Mouse (Mus musculus) erythroblast, adult 5-6 weeks (primary cell): ENCODE results near the gene Atxn2. TPM values are rescaled to one million over a fixed set of nuclear protein-coding genes. Genes with fewer than 3 reads are reported as not detected.
"Not testable (repeated sequence)": the region's sequence is repeated elsewhere in the genome, so short reads cannot be mapped to it uniquely, and the experiment has no call there.

Experiments
- ATAC-seq: replicated peaks from 2 replicates; pipeline ENCODE4 v1.8.0; 2016; ENCODE audit warnings: moderate number of reproducible peaks, mild to moderate bottlenecking, moderate TSS enrichment, inconsistent platforms; ENCODE audit not compliant: poor library complexity, low FRiP score, severe bottlenecking
- total RNA-seq, 2 experiments: library from RNA; stranded (forward) in 1 of 2; stranded (reverse) in 1 of 2; fragments of 150-400 nt in 1 of 2; fragments of 200-764, 138-1000 nt in 1 of 2; gene quantifications; 2 replicates each; pipeline versions ENCODE4 v1.2.3 to v1.2.4; 2015 to 2017; ENCODE audit warnings: low replicate concordance in 2 of 2

The Atxn2 gene
- 97.4 and 97.8 TPM in 2 replicates for total RNA-seq (2015; ENCODE audit: low replicate concordance)
- total RNA-seq (2017; ENCODE audit: low replicate concordance): 166 and 169 TPM in 2 replicates

DNA sequence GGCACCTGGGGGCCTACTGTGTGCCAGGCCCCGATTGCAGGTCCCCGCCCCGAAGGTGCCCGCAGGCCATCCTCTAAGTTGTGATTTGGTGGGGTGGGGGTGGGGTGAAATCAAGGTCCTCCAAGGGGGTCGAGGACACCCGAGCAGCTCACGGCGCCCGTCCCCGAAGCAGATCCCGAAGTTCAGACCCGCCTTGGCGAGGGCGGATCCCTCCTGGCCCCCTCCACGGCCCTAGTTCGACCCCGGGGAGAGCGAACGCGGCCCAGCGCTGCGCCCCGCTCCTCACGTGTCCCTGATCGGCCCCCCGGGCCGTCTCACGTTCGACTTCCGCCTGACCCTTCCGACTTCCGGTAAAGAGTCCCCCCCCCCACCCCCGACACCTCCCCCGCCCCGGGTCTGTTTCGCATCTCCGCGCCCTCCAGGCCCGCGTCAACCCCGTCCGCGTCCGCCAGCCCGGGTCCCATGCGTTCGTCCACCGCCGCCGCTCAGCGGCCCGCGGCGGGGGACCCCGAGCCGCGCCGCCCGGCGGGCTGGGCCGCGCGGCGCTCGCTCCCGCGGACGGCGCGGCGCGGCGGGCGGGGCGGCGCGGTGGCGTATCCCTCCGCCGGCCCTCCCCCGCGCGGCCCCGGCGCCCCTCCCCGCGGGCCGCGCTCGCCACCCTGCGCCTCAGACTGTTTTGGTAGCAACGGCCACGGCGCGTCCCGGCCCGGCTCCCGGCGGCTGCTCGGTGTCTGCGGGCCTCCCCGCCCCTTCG is at the start of gene Atxn2:
Atxn2 (plus strand) TSS at position 164 of the 754 bp plus-strand sequence.
- peak; percentile 76 for ATAC-seq

DNA sequence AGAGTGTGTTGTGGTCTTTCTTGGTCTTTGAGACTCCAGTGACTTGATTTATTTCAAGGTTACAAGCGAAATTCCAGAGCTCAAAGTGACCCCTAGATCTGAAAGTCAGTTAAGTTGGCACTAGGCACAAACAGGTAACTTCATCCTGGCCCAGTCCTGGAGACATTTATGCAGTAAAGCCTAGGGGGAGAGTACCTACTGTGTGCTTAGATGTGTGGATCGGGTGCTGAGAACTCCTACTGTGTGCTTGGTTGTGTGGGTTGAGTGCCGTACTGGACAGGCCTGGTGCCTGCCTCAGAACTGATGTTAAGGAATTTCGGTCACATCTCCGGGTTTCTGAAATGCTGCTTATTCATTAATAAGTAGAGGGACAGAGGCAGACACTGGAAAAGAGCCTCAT is 49.6 kb upstream of the Atxn2 start:
- ATAC-seq: no peak

DNA sequence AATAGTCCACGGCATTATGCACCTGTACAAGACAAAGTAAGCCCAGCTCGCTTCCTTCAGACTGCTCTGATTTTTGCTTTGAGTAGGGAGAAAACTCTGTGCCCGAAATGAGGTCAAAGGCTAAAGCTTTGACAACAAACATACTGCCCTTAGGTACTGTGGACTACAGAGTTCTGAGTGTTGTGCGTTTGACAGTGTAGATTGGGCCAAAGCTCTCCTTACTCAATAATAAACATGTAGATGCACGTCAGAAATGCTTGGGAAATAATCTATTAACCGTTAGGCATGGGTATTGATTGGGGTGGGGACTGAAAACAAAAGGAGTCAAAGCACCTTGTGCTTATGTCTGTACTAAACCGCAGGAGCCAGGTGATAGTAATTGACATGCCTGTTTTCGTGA is 47.7 kb upstream of the Atxn2 start:
- no peak for ATAC-seq

DNA sequence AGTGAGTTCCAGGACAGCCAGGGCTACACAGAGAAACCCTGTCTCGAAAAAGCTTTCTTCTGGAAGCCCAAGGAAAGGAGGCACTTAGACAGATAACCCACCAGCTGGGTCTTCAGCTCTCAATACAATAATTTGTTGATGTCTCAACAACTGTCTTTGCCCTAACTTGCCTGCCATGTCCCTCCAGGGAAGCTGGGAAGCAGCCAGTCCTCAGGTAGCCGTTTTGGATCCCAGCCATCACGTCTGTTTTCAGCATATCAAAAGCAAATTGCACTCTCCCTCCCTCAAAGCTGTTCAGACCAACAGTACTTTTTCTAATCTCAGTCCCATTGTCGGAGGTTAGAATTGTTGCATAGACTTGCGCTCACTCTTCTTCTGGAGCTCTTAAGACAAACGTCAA is 47.1 kb upstream of the Atxn2 start:
- ATAC-seq: no peak

DNA sequence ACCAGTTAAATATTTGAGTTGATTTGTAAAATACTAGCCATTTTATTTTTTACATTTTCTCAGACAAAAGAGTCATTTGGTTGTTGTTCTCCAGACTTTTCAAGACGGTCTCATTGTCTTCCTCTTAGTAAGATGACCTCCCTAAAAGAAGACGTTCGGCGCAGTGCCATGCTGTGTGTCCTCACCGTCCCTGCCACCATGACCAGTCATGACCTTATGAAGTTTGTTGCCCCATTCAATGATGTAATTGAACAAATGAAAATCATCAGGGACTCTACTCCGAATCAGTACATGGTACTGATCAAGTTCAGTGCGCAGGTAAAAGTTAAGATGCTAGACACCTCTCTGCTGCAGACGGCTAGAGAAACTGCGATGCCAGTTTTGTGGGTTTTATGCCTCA is 46.2 kb upstream of the Atxn2 start:
- ATAC-seq: no peak

DNA sequence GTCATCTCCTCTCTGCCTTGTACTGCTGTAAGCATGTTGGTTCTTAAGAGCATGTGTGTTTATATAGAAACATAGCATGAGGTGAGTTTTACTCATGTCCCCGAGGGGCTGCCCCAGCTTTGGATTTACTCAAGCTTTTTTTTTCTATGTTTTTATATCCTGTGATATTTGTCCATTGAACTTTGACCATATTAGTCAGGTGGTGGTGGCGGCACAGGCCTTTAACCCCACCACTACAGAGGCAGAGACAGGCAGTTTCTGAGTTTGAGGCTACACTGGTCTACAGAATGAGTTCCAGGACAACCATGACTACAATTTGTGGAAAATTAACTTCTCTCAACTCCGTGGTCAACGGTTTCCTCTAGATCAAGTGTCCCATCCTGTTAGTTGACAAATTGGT is 44.1 kb upstream of the Atxn2 start:
- ATAC-seq: no peak

DNA sequence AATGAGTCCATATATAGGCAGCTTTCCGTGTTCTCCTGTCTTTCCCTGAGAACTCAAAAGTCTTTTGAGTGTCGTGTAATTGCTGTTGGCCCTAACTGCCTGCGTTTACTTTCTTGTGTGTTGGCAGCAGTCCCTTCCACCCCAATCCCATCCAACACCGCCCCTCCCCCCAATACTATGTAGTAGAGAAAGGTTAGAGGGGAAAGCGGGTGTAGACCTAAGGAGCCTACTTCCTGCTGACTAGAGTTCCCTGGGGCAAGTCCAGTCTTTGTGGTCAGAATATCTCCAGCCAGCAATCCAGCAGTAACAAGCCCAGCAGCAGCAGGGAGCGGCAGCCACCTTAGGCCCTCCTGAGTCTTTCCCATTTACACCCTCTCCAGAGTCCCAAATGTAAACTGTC is 42.7 kb upstream of the Atxn2 start:
- no peak for ATAC-seq

DNA sequence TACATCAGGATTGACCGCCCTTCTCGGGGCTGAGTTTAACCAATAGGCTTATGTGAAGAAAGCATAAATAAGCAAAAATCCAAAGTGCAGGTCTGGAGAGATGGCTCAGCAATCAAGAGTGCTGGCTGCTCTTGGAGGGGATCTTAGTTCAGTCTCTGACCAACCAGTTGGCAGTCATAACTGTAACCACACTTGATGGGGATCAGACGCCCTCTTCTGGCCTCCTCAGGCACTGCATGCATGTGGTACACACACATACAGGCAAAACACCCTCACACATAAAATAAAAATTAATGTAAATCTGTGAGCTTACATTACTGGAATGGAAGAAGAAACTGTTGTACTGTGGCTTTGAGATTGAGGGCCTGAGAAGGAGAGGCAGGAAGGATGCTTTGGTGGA is 40.7 kb upstream of the Atxn2 start:
- ATAC-seq: peak; percentile 76

DNA sequence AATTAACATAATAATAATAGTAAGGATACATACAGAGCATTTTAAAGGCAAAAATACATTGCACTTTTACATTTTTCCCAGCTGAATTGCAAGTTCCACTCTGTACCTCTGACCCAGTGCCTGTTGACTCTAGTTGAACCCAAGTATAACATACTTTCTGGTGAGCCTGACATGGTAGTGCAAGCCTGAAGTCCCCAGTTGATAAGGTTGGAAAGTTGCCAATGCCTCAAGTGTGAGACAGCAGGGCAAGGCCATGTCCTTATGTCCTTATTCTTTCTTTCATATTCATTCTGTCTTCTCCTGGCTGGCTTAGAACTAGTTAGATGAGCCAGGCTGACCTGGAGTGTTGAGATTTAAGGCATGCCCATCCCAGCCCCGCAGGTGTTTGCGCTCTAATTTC is 28.9 kb upstream of the Atxn2 start:
- ATAC-seq: no peak

DNA sequence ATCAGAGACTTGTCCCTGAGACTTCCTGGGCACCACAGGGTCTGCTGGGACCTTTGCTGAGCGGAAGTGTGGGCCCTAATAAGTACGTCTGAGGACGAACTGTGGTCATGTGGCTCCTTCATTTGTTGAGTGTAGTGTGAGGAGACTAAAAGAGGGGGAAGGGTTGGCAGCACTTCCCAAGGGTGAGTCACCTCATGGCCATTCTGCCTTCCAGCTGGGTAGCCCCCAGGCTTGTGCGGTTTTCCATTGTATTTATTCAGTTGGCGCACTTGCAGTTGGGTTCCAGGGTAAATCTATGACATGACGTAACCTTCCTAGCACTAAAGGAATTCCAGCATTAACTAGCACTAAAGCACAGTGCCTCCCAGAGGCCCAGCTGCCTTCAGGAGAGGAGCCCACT is 25.6 kb upstream of the Atxn2 start:
- no peak for ATAC-seq

DNA sequence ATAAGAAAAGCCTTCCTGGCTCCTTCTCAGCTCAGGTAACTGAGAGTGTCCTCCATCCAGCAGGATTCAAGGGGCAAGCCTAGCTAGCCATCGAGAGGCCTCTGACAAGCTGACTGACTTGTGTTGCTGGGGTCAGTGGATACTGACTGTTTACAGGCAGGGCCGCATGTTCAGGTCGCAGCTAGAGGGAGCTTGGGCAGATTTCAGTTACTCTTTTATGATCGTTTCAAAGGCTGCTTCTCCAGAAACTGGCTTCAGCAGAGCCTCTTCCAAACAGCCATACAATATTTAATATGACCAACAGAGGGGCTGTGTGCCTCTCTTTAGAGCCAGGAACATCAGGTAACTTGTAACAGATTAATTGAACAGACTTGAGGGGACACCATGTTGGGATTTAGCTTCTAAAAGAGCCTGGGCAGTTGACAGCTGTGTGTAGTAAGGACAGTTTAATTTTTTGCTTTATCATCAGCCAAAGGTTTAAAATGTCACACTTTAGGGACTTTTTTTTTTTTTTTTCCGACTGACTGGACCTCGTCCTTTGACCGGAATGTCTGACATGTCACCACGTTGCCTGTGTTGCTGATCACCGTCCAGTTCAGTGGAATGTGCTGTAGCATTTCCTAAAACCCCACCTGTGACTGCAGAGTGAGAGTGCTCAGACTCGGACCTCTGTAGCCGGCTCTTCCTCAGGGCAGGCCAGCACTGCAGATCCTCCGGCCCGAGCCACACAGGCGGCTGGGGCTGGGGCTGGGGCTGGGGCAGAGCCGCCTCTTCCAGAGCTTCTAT is 24.8 kb upstream of the Atxn2 start:
- ATAC-seq: no peak

DNA sequence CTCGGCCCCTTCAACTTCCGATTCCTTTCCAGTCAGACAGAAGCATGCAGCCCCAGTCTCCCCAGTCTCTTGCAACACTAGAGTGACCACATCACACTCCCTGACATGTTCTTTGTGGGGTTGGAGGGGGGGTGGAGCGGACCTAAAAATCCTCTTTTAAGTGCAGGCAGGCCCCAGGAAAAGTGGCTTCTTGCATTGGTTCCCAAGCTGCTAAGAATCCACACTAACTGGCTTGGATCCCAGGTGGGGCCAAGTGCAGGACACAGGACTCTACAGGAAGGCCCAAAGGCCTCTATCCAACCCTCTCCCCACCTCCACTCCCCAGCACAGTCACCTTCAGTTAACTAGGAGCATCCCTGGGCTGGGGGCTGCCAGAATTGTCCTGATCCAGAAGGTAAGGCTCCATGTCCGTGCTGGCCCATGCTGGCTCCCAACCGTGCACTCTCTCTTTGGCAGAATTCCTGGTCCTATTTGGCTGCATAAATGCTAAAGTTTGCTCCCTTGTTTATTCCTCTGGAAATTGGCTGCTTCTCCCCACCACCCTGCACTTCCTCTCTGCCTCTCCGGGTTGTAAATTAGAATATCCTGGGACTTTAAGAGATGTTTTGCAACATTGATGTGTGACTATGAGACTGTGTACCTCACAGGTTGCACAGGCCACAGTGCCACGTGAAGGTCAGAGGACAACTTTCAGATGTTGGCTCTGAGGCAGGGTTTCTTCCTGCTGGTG is 20.5 kb upstream of the Atxn2 start:
- ATAC-seq: no peak

DNA sequence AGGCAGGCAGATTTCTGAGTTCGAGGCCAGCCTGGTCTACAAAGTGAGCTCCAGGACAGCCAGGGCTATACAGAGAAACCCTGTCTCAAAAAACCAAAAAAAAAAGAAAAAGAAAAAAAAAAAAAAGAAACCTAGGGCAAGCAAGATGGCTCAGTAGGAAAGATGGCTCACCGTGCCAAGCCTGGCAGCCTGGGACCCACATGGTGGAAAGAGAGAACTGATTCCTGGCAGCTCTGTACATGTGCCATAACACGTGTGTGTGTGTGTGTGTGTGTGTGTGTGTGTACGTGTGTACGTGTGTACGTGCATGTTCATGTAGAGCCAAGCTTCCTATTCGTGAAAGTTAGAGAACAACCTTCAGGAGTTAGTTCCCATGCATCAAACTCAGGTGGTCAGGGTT is 19.7 kb upstream of the Atxn2 start:
- not testable (repeated sequence) for ATAC-seq

DNA sequence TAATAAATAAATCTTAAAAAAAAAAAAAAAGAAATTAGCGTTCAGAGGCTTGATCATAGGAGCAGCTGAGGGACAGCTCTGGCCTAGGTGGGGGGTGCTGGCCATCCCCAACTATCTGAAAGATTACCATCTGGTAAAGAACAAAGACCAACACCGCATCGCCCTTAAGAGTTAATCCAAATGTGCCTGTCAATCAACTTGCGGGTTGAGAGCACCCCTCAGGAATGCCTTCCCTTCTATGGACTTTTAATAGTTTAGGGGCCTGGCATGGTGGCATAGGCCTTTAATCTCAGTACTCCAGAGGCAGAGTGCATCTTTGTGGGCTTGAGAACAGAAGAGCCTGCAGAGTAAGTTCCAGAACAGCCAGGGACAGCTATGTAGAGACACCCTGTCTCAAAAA is 18.2 kb upstream of the Atxn2 start:
- no peak for ATAC-seq

DNA sequence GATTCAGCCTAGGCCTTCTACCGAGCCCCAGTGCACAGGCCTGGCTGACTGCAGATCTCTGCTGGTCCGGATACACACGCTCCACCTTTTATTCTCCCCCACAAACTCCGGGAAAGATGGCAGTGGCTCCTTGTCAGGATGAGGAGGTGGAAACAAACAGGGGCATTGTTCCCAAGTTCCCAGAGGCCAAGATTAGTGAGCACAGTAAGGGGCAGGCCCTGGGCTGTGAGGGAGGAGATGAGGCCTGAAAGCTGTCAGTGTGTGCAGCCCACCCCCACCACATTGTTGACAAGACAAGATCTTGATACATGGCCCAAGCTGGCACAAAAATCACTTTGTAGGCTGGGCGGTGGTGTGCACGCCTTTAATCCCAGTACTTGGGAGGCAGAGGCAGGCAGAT is 14.4 kb upstream of the Atxn2 start:
- ATAC-seq: no peak

DNA sequence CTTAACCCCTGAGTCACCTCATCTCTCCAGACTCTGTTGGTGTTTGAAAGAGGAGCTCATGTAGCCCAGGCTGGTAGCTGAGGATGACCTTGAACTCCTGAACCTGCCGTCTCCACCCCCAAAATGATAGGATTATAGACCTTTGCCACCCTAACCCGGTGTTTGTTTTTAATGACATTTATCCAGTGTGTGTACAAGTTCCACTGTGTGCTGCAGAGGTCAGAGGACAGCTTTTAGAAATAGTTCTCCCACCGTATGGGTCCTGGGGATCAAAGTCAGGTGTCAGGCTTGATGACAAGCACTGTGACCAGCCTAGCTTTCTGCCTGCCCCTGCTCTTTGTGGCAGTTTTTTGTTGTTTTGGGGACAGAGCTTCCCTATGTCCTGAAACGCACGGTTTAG is 11.2 kb upstream of the Atxn2 start:
- ATAC-seq: no peak

DNA sequence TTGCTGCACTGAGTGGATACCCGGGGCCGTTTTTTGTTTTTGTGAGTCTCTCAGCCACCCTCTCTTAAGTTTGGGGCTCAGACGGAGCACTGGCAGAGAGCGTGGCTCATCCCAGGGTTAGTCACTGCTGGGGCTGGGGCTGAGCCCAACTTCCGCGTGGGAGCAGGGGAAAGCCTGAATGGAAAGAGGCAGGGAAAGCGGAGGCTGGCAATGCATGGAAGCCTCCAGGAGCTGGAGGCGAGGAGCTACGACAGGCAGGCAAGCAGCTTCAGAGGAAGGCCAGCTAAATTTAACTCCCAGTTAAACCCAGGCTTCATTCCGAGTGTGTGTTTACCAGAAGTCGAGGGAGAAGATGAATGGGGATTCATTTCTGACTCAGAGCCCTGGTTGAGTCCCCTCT is 10.6 kb upstream of the Atxn2 start:
- no peak for ATAC-seq

DNA sequence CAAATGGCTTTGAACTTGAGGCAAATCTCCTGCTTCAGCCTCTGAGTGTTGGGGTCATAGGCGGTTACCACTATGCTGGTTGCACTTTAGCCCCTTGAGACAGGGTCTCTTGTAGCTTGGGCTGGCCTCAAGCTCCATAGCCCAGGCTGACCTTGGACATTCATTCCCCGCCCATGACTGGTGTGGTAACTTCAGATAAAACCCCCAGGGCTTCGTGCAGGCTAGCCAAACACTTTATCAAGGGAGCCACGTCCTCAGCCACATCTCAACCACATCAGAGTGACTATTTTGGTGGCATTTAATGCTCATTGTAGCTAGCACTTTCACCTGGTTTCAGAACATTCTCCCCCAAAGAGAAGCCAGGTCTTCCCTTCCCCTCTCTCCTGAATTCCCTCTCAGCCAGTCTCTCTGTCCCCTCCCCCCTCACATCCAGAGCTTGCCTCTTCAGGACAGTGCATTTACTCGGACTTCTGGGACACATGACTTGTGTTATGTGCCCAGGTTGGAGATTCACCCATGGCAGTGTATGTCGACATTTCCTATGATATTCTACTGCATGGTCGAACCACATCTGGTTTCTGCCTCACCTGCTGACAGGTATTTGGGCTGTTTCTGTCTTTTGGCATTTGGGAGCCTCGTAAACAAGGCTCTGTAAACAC is 9.9 kb upstream of the Atxn2 start:
- ATAC-seq: peak; percentile 94

DNA sequence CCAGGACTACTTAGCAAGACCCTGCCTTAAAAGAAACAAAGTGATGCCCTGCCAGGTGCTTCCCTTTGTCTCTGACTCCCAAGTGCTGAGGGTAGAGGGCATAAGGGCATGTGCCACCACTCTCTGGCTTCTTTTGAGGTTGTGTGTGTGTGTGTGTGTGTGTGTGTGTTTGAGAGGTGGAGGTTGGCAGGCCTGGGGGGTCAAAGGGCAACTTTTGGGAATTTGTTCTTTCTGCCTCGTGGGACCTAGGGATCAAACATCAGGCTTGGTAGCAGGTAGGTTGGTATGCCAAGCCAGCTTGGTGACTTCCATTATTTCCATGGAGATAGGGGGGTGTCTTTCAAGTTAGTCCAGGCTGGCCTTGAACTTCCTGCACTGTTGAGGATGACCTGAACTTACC is 7.8 kb upstream of the Atxn2 start:
- no peak for ATAC-seq
